Mouse (Mus musculus) lung, embryonic 14.5 days (tissue): Measurements from ENCODE around the gene Pip4k2a. TPM values are rescaled to one million over a fixed set of nuclear protein-coding genes. Genes with fewer than 3 reads are reported as not detected.

Experiments
- ATAC-seq: fragments of 200-750 bp; cut with Nextera tagmentation; 2 replicates; pipeline ENCODE4 v1.8.0; 2017; ENCODE audit warnings: mild to moderate bottlenecking, moderate TSS enrichment, moderate library complexity; ENCODE audit not compliant: insufficient read depth
- DNase-seq: peaks from one replicate; pipeline ENCODE4 v3.0.0-alpha.2; 2015
- H3K27ac ChIP-seq: fragments of 300-500 bp; sonication (generic); 2 replicates; pipeline ENCODE4 v1.5.1; 2014; ENCODE audit warnings: low read depth, mild to moderate bottlenecking, moderate library complexity
- H3K27me3 ChIP-seq: fragments of 300-500 bp; sonication (generic); 2 replicates; pipeline ENCODE4 v1.6.1; 2014; ENCODE audit warnings: low read length, control low read depth; ENCODE audit not compliant: insufficient read depth
- H3K36me3 ChIP-seq: fragments of 300-500 bp; sonication (generic); 2 replicates; pipeline ENCODE4 v1.6.1; 2014; ENCODE audit warnings: control low read depth; ENCODE audit not compliant: insufficient read depth
- H3K4me1 ChIP-seq: fragments of 300-500 bp; sonication (generic); 2 replicates; pipeline ENCODE4 v1.6.1; 2014; ENCODE audit warnings: antibody characterized with exemption, control low read depth; ENCODE audit not compliant: insufficient read depth
- H3K4me2 ChIP-seq: fragments of 300-500 bp; sonication (generic); 2 replicates; pipeline ENCODE4 v1.6.1; 2014; ENCODE audit warnings: mild to moderate bottlenecking
- H3K4me3 ChIP-seq: fragments of 300-500 bp; sonication (generic); 2 replicates; pipeline ENCODE4 v1.5.1; 2014; ENCODE audit warnings: low read depth, low read length
- H3K9ac ChIP-seq: fragments of 300-500 bp; sonication (generic); 2 replicates; pipeline ENCODE4 v1.6.1; 2014
- H3K9me3 ChIP-seq: fragments of 300-500 bp; sonication (generic); 2 replicates; pipeline ENCODE4 v1.6.1; 2016; ENCODE audit warnings: low read depth, low read length, control low read depth
- CTCF ChIP-seq: IDR thresholded peaks from 2 replicates; pipeline ENCODE4 v1.5.1; 2016; ENCODE audit warnings: antibody characterized with exemption, low read depth
- WGBS: fragments of 180-500 bp; shearing (Covaris S2); extraction: QIAGEN DNeasy Blood & Tissue Kit; methylation state at CpG from one replicate; pipeline ENCODE4 v1.1.7; 2014; 5-methylcytosine and 5-hydroxymethylcytosine counted together
- polyA plus RNA-seq: library from polyadenylated mRNA; unstranded; fragments of >200 nt; fragmentation: Nextera tagmentation; extraction: Ambion mirVana; gene quantifications from 2 replicates; pipeline ENCODE4 v1.2.1, GENCODE M21; 2014

Gene Pip4k2a
- polyA plus RNA-seq, 1 experiment from 2014 or later, result 10.2 TPM

DNA sequence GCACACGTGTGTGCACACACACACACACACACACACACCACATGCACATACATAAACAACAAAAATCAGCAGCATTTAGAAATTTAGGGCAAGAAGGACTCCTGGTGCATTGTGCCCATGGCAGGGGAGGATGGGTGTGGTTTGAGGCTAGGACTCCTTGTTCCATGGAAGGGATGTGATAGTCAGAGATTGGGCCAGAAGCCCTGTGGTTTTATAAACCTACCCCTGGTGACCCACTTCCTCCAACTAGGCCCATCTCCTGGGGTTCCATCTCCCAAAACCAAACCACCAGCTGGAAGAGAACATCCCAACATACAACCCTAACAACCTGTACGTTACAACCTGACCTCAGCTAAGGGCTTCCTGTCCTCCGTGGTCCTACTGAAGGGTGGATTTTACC lies 35.4 kb downstream of the Pip4k2a start:
- WGBS, result 86% methylated on average over 3 of the region's 3 CpGs
- no peak for TF ChIP-seq CTCF
- no peaks in the 10 kb centered on the region for H3K4me1 ChIP-seq
- ATAC-seq (no peak), DNase-seq (no peak)
- no peak overlapping the region for H3K4me3 ChIP-seq
- H3K4me2 ChIP-seq, result no peak overlapping the region
- no peaks in the 10 kb centered on the region for H3K27me3 ChIP-seq
- H3K27ac ChIP-seq, result no peak overlapping the region
- H3K9me3 ChIP-seq, result no peaks in the 10 kb centered on the region
- no peak overlapping the region for H3K9ac ChIP-seq
- no peaks in the 10 kb centered on the region for H3K36me3 ChIP-seq

GRCm38 (mm10) chr2:18960376-18960973 lies 37.5 kb downstream of the Pip4k2a start:
- no peaks in the 10 kb centered on the region for H3K4me1 ChIP-seq
- no peaks in the 10 kb centered on the region for H3K9me3 ChIP-seq
- no peak overlapping the region for H3K27ac ChIP-seq
- DNase-seq (no peak), ATAC-seq (no peak)
- H3K4me3 ChIP-seq, result no peak overlapping the region
- H3K36me3 ChIP-seq, result no peaks in the 10 kb centered on the region
- no peak for TF ChIP-seq CTCF
- H3K9ac ChIP-seq, result no peak overlapping the region
- 56% methylated on average over 7 of the region's 7 CpGs for WGBS
- no peaks in the 10 kb centered on the region for H3K27me3 ChIP-seq
- H3K4me2 ChIP-seq, result no peak overlapping the region

DNA sequence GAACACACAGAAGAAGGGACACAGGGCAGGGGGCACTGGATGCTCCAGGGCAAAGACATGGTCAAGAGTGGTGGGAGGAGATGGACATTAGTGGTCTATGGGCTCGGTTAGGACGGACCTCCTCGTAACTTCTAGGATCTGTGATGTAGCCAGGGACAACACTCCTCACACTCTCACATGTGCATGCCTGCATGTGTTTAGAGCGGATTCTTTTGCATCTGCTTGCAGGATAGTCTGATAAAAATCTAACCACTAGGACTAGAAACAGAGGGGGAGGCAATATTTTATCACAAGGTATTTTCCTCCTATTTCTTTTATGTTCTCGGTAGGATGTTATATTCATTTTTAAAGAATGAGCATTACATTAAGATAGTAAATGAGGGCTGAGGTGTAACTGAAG lies 38.4 kb downstream of the Pip4k2a start:
- Histone ChIP-seq H3K36me3 (no peaks in the 10 kb centered on the region), H3K27ac (no peak overlapping the region), H3K27me3 (no peaks in the 10 kb centered on the region), H3K9me3 (no peaks in the 10 kb centered on the region), H3K9ac (no peak overlapping the region), H3K4me2 (no peak overlapping the region), H3K4me1 (no peaks in the 10 kb centered on the region), H3K4me3 (no peak overlapping the region)
- 91% methylated on average over 5 of the region's 5 CpGs for WGBS
- DNase-seq (no peak), ATAC-seq (no peak)
- no peak for TF ChIP-seq CTCF

- no peak for DNase-seq
- no peak for TF ChIP-seq CTCF
These were observed 38.9 kb downstream of the Pip4k2a start for GRCm38 (mm10) chr2:18959008-18959407.

GRCm38 (mm10) chr2:18958501-18958900 lies 39.4 kb downstream of the Pip4k2a start:
- TF ChIP-seq CTCF, result no peak
- DNase-seq, result no peak
- Histone ChIP-seq H3K36me3 (no peaks in the 10 kb centered on the region), H3K9ac (no peak overlapping the region), H3K4me3 (no peak overlapping the region), H3K4me2 (no peak overlapping the region), H3K27ac (no peak overlapping the region), H3K9me3 (no peaks in the 10 kb centered on the region), H3K4me1 (no peaks in the 10 kb centered on the region), H3K27me3 (no peaks in the 10 kb centered on the region)
- ATAC-seq, result no peak
- 85% methylated on average over 5 of the region's 5 CpGs for WGBS

More at GRCm38 (mm10) chr2:18959008-18959407, 38.9 kb downstream of the Pip4k2a start:
- H3K4me1 ChIP-seq, result no peaks in the 10 kb centered on the region
- no peaks in the 10 kb centered on the region for H3K27me3 ChIP-seq
- H3K9me3 ChIP-seq, result no peaks in the 10 kb centered on the region
- no peak overlapping the region for H3K4me2 ChIP-seq
- 88% methylated on average over 6 of the region's 6 CpGs for WGBS
- H3K9ac ChIP-seq, result no peak overlapping the region
- H3K27ac ChIP-seq, result no peak overlapping the region
- no peak overlapping the region for H3K4me3 ChIP-seq
- no peaks in the 10 kb centered on the region for H3K36me3 ChIP-seq
- ATAC-seq, result no peak

- Histone ChIP-seq H3K4me1 (no peaks in the 10 kb centered on the region; the same call in 1 of the 2 replicates), H3K4me2 (no peak overlapping the region), H3K9ac (no peak overlapping the region), H3K4me3 (no peak overlapping the region), H3K27ac (no peak overlapping the region), H3K9me3 (no peaks in the 10 kb centered on the region), H3K36me3 (no peaks in the 10 kb centered on the region), H3K27me3 (no peaks in the 10 kb centered on the region)
- ATAC-seq, result no peak
- WGBS, result 92% methylated on average over 9 of the region's 9 CpGs
- TF ChIP-seq CTCF, result no peak
- no peak for DNase-seq
These were observed 39.9 kb downstream of the Pip4k2a start for GRCm38 (mm10) chr2:18958044-18958443.

GRCm38 (mm10) chr2:18957459-18957858 lies 40.5 kb downstream of the Pip4k2a start:
- Histone ChIP-seq H3K9me3 (no peaks in the 10 kb centered on the region), H3K27ac (no peak overlapping the region), H3K36me3 (no peaks in the 10 kb centered on the region), H3K4me2 (no peak overlapping the region), H3K9ac (no peak overlapping the region), H3K4me1 (peaks cover 3% of the 10 kb centered on the region; the same call in 1 of the 2 replicates), H3K27me3 (no peaks in the 10 kb centered on the region), H3K4me3 (no peak overlapping the region)
- ATAC-seq (no peak), DNase-seq (no peak)
- no peak for TF ChIP-seq CTCF
- WGBS, result 86% methylated on average over 7 of the region's 7 CpGs
